Mouse (Mus musculus) 3T3-L1 (cell line): ENCODE data around the gene Hhipl2.
A peak's percentile ranks its signal among the peaks of the same experiment; 100 is the strongest.
"Not testable (repeated sequence)": the region's sequence is repeated elsewhere in the genome, so short reads cannot be mapped to it uniquely, and the experiment has no call there.

Experiments
- DNase-seq: peaks from one replicate; pipeline ENCODE4 v3.0.0-alpha.2; 2015; ENCODE audit warnings: low read depth, low spot score

The Hhipl2 gene

DNA sequence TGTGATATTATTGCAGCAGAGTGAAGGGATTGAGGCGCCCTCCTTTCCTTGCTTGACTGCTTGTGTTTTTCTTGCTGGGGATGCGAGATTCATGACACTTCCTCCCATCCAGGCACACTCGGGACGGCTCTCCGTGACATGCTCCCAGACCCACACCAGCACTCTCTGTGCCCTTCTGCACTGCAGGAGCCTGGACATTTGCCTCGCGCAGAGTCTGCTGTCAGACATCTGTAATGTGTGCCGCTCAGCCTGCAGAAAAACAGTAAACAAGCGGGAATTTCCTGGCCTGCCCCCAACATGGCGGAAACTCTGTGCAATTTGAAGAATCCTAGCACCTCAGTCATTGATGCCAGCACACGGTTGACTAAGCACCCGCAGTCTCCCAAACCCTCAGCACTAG is at the start of gene Hhipl2:
Hhipl2 (plus strand) TSS at position 343 of the 400 bp plus-strand sequence.
- no peak for DNase-seq

DNA sequence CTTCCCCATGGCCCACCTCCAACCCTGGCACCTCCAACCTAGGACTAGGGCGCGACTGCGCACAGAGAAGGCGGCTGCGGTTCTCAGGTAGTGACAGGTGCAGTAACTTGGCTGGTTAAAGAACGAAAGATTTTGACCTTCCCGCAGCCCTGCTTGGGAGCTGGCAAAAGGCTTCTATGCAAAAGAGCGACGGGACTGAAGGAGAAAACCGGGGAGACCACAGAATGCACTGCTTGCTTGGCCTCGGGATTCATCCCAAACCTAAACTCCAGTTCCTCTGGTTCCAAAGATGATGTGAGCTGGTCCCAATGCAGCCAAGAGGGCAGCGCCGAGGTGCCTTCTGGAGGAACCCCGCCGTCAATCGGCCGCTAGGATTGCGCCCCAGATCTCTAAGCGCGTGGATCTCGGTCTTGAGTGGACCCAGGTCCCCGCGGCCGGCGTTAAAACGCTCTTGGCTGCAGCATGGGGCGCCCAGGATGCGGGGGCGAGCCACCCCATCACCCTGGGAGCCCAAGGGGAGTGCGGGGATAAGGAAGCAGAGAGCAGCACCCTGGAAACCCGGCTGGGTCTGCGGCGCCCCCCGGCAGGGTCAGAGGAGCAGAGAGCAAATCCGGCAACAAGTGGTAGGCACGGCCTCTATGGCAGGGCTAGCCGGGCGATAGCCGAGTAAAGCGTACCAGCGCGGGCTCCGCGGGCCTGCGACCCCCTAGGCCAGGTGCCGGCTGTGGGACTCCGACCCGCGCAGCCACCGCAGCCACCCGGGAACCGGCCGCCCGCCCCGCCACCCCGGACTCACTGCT is 49.2 kb upstream of the Hhipl2 start:
- DNase-seq = peak; percentile 29

- DNase-seq = peak; percentile 98
Observed at GRCm38 (mm10) chr1:183369427-183370014, 48.5 kb upstream of the Hhipl2 start, which contains the start of gene Mia3. Gene Mia3 (minus strand): TSS chr1:183369553.

DNA sequence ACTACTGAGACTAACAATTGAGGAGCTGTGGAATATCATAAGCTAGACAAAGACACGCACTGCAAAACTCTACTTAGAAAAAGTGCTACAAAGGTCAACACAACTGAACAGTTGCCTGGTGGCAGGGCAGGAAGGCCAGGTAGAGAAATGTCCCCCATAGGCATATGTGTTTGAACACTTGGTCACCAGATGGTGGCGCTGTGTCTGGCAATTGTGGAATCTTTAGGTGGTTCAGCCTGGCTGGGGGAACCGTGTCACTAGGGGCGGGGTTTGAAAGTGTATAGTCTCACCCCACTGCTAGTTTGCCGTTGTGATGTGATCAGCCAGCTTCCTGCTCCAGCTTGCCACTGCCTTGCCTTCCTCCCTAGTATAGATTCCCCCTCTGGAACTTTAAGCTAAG is 43.3 kb upstream of the Hhipl2 start:
- no peak for DNase-seq

GRCm38 (mm10) chr1:183377045-183377444 is 41.0 kb upstream of the Hhipl2 start:
- no peak for DNase-seq

DNA sequence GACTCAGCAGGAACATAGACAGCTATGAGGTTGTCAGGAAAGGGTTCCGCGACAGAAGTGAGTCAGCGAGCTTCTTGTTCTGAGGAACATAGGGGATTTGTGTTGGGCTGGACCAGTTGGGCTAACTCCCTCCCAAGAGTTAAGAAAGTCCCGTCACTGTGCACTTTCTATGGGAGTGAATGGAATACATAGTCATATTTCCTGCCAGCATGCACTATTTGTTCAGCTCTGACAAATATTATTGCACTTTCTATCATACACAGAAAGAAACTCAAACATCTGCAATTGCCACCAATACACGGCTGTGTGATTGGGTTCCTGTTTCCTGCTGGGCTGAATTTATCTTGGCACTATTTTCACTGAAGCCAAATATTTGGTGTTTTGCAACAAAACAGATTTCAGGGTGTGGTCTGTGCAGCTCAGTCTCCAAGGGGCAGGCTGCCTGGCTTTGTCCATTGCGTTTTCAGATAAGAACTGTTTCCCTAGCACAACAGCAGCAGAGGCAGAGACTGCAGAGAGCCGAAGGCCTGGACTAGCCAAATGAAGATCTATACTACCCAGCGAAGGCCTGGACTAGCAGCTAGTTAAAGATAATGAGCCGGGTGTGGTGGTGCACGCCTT is 39.6 kb upstream of the Hhipl2 start:
- peak; percentile 67 for DNase-seq

DNA sequence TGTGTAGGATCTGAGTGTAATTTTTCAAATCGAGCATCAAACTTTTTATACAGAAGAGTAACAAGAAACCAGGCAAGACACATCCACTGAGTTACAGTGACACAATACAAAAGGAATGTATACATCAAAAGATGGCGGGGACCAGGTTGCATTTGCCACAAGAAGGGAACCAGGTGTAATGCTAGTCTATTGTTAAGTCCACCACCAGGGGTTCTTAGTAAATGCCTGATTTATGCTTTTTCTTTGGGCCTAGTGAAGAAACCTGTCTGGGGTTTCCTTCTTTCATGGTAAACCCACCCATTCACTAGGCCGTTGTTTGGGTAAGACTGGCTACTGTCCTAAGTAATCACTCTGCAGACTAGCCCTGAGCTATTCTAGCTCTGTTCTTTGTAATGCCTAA is 38.6 kb upstream of the Hhipl2 start:
- DNase-seq = not testable (repeated sequence)

DNA sequence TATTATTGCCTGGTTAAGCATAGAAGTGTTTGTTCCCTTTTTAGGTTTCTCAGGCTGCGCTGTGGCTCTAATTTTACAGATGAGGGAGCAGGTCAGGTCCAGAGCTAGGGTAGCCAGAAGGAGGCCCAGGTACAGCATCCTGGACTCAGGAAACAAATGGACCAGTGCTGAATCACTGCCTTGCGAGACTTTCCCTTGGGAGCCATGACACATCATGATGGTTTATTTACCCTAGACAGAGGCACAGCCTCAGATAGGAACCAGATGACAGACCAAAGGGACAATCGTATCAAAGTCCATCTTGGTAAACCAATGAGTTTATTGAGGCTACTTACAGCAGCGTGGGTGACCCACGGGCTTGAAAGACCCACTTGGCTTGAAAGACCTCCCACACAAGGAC is 36.2 kb upstream of the Hhipl2 start:
- DNase-seq = peak; percentile 69

DNA sequence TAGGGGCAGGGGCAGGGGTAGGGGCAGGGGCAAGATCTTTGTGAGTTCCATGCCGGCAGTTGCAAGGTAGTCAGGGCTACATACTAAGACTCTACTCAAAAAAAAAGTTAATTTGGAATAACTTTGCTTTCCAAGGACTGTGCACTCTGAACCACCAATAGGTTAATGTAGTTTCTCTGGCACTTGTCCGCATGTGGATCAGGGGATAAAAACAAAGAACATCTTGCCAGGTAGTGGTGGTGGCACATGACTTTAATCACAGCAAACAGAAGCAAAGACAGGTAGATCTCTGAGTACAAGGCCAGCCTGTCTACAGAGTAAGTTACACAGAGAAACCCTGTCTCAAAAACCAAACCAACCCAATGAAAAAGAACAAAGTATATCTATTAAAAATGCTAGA is 35.4 kb upstream of the Hhipl2 start:
- DNase-seq = no peak

DNA sequence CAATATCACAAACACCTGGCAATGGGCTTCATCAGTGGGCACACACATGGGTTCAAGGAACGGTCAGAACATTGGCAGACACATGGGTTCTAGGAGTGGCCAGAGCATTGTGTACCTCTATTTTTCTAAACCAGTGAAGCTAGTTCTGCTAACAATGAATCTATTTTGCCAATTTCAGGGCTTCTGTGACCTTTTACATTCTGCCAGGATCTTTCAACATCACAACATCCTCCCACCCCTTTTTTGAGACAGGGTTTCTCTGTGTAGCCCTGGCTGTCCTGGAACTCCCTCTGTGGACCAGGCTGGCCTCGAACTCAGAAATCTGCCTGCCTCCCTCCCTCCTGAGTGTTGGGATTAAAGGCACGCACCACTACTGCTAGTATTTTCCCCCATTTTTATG is 30.6 kb upstream of the Hhipl2 start:
- not testable (repeated sequence) for DNase-seq

DNA sequence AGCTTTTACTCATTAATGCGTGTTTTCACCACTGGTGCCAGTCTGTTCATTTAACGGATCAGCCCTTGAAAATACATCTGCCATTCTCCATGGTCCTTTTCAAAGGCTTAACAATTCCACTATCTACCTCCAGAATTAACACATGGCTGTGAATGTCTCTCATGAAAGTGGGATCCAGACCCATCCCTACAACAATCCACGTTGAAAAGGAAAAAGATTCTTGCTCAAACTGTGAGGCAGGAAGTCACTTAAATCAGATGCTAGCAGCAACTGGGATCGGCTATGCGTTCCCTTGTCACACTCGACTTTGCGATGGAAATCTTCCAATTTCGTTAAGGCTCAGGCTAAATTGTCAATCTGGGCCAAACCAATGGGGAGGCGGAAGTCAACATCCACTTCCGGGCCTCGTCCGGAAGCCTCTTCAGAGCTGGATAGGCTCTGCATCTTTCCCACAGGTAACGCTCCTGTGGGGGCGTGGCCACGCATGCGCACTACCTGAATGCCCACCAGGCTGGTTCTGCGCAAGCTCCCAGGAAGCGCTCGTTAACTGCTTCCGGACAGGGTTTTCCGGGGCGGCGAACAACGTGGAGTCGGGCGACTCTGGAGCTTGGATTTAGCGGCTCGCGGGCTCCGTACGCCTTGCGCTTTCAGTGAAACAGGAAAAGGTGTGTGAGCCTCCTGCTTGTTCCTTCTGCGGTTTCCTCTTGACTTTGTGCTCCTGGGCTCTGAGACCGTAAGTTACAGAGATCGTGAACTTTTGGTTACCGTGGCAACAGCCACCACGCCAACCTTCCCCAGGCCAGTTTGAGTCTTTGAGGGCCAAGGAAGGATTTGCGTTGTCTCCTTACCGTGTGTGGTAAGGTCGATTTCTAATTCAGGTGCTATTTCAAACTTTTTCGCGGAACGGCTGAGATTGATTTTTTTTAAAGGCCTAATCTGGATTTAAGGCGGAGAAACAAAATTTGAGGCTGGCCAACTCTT is 29.3 kb upstream of the Hhipl2 start, which contains the start of gene Taf1a:
Taf1a (plus strand) TSS at position 556 of the 981 bp plus-strand sequence.
- peak; percentile 98 for DNase-seq

DNA sequence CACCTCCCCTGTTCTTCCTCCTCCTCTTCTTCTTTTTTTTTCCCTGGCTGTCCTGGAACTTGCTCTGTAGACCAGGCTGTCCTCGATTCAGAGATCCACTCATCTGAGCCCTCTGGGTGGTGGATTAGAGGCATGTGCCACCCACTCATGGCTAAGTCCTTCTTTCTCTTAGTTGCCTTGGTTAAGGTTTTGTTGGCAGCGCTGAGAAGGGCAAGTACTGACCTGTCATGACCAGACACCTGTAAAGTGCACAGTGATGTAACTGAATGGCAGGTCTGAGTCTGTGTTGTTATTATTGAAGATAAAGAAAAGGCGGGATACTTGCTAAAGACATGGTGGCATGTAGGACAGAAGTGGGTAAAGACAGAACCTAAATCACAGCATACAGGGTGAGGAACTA is 14.6 kb upstream of the Hhipl2 start:
- no peak for DNase-seq

- peak; percentile 27 for DNase-seq
Observed at GRCm38 (mm10) chr1:183414081-183414727, 3.8 kb upstream of the Hhipl2 start.

DNA sequence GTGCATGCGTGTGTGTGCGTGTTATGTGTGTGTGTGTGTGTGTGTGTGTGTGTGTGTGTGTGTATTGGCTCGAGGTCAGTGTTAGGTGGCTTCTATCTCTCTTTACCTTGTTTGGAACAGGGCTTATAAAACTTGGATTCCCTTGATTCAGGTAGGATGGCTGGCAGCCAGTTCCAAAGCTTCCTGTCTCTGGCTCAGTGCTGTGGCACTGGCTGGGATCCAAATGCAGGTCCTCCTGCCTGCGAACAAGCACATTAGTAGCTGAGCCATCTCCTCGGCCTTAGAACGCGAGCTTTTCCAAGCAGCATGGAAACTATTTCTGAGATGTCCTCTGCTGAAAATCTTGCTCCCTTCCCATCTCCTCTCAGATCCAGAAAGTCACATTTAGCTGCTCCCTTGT is 1.7 kb downstream of the Hhipl2 start:
- DNase-seq = no peak

- DNase-seq = no peak
Observed at GRCm38 (mm10) chr1:183420296-183420695, 2.3 kb downstream of the Hhipl2 start.

GRCm38 (mm10) chr1:183424100-183424499 is 6.1 kb downstream of the Hhipl2 start:
- DNase-seq = no peak

- DNase-seq = no peak
Observed at GRCm38 (mm10) chr1:183434918-183435317, 16.9 kb downstream of the Hhipl2 start.

- no peak for DNase-seq
Observed at GRCm38 (mm10) chr1:183439036-183439435, 21.0 kb downstream of the Hhipl2 start.

DNA sequence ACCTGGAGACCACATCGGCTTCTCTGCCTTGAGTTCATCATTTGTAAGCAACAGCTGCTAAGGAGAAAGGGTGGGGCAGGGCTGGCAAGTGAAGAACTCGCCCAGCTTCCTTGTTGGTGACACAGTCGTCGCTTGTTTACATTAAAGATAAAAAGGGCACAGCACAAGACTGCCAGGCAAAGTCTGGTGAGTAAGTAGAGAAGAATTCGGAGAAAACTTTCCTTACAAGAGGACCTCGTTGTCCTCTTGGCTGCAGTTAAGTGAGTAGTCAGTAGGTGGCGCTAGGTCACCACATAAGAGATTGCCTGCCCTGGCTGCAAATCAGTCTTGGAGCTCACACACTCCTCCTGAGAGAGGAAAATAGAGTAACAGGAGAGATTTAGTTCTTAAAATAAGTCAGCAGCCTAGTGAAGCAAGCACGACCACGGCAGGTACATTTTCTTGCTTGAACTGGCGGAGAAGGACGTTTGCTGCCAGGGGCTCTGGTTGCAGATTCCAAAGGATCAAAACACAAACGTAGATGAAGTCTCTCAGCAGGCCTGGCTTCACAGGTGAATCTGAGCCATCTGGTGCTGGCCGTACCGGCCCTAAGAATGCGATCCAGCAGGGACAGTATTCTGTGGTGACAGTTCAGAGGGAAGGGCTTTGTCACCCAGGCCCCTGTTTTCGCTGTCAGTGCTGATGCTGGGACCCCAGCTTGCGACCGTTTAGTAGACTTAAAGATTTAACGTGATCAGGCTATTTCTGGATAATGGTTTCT is 24.2 kb downstream of the Hhipl2 start:
- peak; percentile 96 for DNase-seq

DNA sequence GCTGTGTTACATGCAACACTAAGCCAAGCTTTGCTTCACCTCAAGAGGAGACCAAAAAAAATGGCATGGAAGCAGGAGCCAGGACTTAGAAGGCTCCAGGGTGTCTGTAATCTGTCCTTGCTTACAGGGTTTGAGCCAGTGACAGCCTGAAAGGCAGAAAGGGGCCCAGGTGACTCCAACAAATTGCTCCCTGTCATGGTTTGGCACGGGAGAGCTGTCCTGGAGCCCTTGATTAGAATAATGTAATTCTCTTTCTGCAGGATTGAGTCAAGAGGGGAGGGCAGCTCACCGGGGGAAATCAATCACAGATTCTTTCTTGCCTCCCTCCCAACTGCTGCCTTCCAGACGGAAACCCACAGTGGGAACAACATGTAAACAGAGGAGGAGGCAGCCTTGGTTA is 35.1 kb downstream of the Hhipl2 start:
- DNase-seq = no peak
